In the genomic region with DNA sequence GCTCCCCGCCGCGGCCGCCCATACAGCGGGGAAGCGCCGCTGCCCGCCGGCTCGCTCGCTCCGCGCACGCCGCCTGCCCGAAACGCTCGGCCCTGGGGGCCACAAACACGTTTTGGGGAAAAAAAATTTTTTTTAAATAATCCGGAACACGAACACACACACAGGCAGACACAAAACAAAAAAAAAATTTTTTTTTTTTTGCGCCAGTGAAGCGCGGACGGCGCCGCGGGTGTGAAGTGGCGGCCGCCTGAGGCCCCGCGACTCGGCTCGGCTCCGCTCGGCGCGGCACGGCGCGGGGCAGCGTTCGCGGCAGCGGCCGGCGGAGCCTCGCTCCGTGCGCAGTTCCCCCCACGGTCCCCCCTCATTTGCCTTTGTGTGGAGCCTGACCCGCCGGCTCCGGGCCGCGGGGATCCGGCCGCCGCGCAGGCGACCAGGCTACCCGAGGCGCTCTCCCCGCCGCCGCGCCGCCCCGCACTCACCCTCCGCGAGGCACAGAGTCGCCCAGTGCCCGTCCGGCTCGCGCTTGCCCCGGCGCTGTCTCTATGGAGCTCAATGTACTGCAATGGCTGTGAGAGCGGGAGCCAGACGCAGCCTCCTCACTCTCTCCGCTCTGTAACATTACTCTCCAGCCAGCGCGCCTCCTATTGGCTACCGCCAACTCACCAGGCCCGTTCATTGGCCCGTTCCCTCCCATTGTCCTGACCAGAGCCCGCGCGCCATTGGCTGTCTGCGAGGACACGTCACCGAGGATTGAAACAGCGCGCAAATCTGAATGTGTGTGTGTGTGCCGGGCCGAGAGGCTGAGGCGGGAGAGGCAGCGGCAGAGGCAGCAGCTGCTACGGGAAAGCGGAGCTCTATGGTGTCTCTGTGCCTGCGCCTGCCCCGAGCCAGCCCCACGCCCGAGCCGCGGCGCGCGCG, we compare ENCODE assay signal across 8 mouse cellular contexts. TPM values are rescaled to one million over a fixed set of nuclear protein-coding genes. Genes with fewer than 3 reads are reported as not detected.
DNase-seq lines count a peak whose midpoint lies in the region; ATAC-seq lines count a peak whose summit lies in the region.

No protein-coding gene starts in this region.

- peak; percentile 97 for ATAC-seq in hindbrain, embryonic 12.5 days (ENCODE audit: low FRiP score)

- peak overlapping the region; percentile 100 for H3K27ac ChIP-seq in hindbrain, embryonic 12.5 days

- under 1% methylated on average over 91 of the region's 110 CpGs for WGBS in hindbrain, embryonic 12.5 days

- 0 out of 2 replicates have a peak, but pooled peaks cover 6% of the 10 kb centered on the region for H3K36me3 ChIP-seq in hindbrain, embryonic 12.5 days

- H3K4me1 ChIP-seq in hindbrain, embryonic 12.5 days, result peaks cover 16% of the 10 kb centered on the region

- peak overlapping the region; percentile 78 for H3K4me2 ChIP-seq in hindbrain, embryonic 12.5 days (replicated peaks)

- peak overlapping the region; percentile 98 for H3K9ac ChIP-seq in hindbrain, embryonic 12.5 days

- no peaks in the 10 kb centered on the region for H3K9me3 ChIP-seq in hindbrain, embryonic 12.5 days (replicated peaks)

- DNase-seq in NIH3T3 (ENCODE audit: low read depth), result peak; percentile 99
- DNase-seq in cerebellum, postnatal 10 days, result peak; percentile 99
- DNase-seq in frontal cortex, postnatal 10 days (ENCODE audit: low spot score in 2 of 2), result peak; percentile 98 to 99
- peak; percentile 99 to 100 for DNase-seq in layer of hippocampus, postnatal 14 days (ENCODE audit: low spot score in 2 of 2)
- peak; percentile 99 for DNase-seq in lung, postnatal 14 days
- peak; percentile 99 for DNase-seq in retina, embryonic 14.5 days (ENCODE audit: low spot score)
- DNase-seq in thymus, postnatal 4 days, result peak; percentile 99

- H3K4me3 ChIP-seq in hindbrain, embryonic 12.5 days, result peak overlapping the region; percentile 86

- no peaks in the 10 kb centered on the region for H3K27me3 ChIP-seq in hindbrain, embryonic 12.5 days

RNA-seq across cellular contexts. Expression of a gene that starts 57.7 kb away (rescaled TPM):
- 0.49 and 3.3 TPM in 2 replicates for polyA plus RNA-seq in hindbrain, embryonic 12.5 days (2016; fragmentation: Nextera tagmentation; extraction: Ambion mirVana)
- 10 to 100 TPM; 15.2 to 18.0 TPM for total RNA-seq in layer of hippocampus, postnatal 14 days (2021)

Comparison
In these comparisons a context has a peak if more than half of its experiments do, and no peak if none do; other contexts are left out.
1. Peak in every context shown above with its lines: DNase-seq, ATAC-seq, H3K4me3 ChIP-seq and H3K27ac ChIP-seq.